Mouse (Mus musculus): Measurements from ENCODE around the gene Zfyve1.

GRCm38 (mm10) chr12:83580283-83580682 is 16.7 kb downstream of the Zfyve1 start:
- TF ChIP-seq CTCF (IDR thresholded peaks at IDR 0.05; ENCODE audit: low read depth) (no peak), EP300 (optimal IDR thresholded peaks at IDR 0.05) (no peak)

Measured in stomach, postnatal 0 days (tissue).